Mouse (Mus musculus) bone marrow, adult 2 months (tissue): ENCODE results near the gene Olfr1416. TPM values are rescaled to one million over a fixed set of nuclear protein-coding genes. Genes with fewer than 3 reads are reported as not detected.
"Not testable (repeated sequence)": the region's sequence is repeated elsewhere in the genome, so short reads cannot be mapped to it uniquely, and the experiment has no call there.

Source experiments
- H3K27ac ChIP-seq: fragments of 200-500 bp; 2 replicates; pipeline ENCODE4 v1.5.1; 2012; ENCODE audit warnings: low read depth, mild to moderate bottlenecking, control low read depth, inconsistent platforms, low read length; ENCODE audit not compliant: control insufficient read depth, poor library complexity, insufficient read depth
- H3K4me1 ChIP-seq: fragments of 200-500 bp; 2 replicates; pipeline ENCODE4 v1.6.1; 2011; ENCODE audit warnings: low read length; ENCODE audit not compliant: control insufficient read depth, insufficient read depth
- H3K4me3 ChIP-seq: fragments of 200-500 bp; replicated peaks from 2 replicates; pipeline ENCODE3; 2011; ENCODE audit warnings: mild to moderate bottlenecking, low read depth, low read length, control low read depth; ENCODE audit not compliant: control insufficient read depth
- CTCF ChIP-seq: fragments of 200-500 bp; IDR thresholded peaks from 2 replicates; pipeline ENCODE4 v1.5.1; 2011; ENCODE audit warnings: low read length, control low read depth; ENCODE audit not compliant: control insufficient read depth, insufficient read depth
- POLR2A ChIP-seq: fragments of 200-500 bp; IDR thresholded peaks from 2 replicates; pipeline ENCODE4 v1.6.1; 2011; ENCODE audit warnings: low read depth, mild to moderate bottlenecking, control low read depth, low read length, borderline replicate concordance; ENCODE audit not compliant: control insufficient read depth
- WGBS: fragments of 180-500 bp; shearing (Covaris S2); methylation state at CpG from one replicate; pipeline ENCODE4 v1.1.7; 2018; 5-methylcytosine and 5-hydroxymethylcytosine counted together
- polyA plus RNA-seq: library from polyadenylated mRNA; stranded (reverse); fragments of >200 nt; gene quantifications from 2 replicates; pipeline ENCODE4 v1.2.4, GENCODE M21; 2011; ENCODE audit warnings: low replicate concordance; ENCODE audit not compliant: missing spikeins, insufficient read depth, insufficient read length

The Olfr1416 gene
- polyA plus RNA-seq, result not detected in 2 replicates

- TF ChIP-seq POLR2A (no peak), CTCF (no peak)
- H3K4me3 ChIP-seq, result no peak within 1 kb of the TSS
- no peak within 1 kb of the TSS for H3K27ac ChIP-seq
- H3K4me1 ChIP-seq, result no peaks in the 10 kb centered on the region
Observed at GRCm38 (mm10) chr1:92485013-92485412, at the start of gene Olfr1416. TSS of gene Olfr1416 (minus strand) at chr1:92485113.

DNA sequence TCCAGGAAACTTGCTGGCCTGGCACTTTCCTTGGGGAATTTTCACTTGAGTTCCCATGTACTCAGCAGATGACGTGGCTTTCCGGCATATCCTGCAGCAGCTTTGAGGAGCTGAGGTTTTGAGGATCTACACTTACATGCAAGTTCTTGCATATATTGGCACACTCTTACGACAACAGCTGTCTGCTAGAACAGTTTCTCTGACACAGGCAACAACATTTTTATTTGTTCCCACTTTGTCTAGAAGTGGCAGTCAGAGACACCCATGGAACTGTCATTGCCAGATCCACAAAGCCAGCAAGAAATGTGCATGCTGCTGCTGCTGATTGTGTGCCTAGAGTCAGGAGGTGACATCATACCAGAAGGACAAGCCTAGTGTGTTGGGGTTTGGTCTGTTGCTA, 38.9 kb upstream of the Olfr1416 start:
- no peak overlapping the region for H3K4me3 ChIP-seq
- H3K4me1 ChIP-seq, result no peaks in the 10 kb centered on the region; the same call in 1 of the 2 replicates
- TF ChIP-seq CTCF, result no peak
- TF ChIP-seq POLR2A, result no peak
- 78% methylated on average over 3 of the region's 3 CpGs for WGBS
- no peak overlapping the region for H3K27ac ChIP-seq

DNA sequence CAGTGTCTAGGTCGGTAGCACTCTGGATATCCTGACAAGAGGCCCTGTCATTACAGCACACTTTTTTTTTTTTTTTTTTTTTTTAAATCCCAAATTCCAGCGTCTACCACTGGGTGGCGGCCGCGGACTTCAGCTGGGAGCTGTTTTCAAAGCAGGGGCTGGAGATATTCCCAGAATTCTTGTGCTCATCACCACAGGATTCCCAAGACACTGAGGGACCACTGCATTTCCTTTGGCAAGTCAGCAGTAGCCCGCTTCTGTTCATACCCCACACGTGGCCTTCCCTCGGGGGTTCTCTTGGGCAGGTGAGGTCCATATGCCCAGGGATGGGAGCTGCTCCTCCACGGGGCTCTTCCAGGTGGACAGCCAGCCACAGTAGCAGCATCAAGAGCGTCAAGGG, 36.5 kb upstream of the Olfr1416 start:
- Histone ChIP-seq H3K27ac (no peak overlapping the region), H3K4me3 (no peak overlapping the region), H3K4me1 (no peaks in the 10 kb centered on the region; the same call in 1 of the 2 replicates)
- TF ChIP-seq CTCF (0 out of 2 replicates have a peak, but pooled peaks have one; percentile 18), POLR2A (no peak)
- 14% methylated on average over 10 of the region's 10 CpGs for WGBS

DNA sequence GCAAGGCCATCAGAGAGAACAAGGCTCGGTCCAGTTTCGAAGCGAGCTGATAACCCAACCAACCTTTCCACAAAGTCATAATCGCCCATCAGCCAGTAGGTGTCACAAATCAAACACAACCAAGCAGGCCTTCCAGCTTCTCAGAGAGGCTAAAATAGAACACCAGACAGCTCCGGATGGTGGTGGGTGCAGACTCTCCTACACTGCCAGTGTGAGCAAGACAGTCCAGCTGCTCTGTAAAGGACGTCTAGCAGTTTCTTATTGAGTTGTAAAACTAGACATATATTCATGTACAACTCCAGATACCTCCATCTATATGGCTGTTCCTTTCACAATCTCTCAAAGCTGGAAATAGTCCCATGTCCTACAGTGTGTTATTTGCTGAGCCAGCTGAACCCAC, 34.1 kb upstream of the Olfr1416 start:
- no peaks in the 10 kb centered on the region; the same call in 1 of the 2 replicates for H3K4me1 ChIP-seq
- H3K27ac ChIP-seq, result no peak overlapping the region
- no peak overlapping the region for H3K4me3 ChIP-seq
- 68% methylated on average over 6 of the region's 6 CpGs for WGBS
- TF ChIP-seq POLR2A (no peak), CTCF (no peak)

DNA sequence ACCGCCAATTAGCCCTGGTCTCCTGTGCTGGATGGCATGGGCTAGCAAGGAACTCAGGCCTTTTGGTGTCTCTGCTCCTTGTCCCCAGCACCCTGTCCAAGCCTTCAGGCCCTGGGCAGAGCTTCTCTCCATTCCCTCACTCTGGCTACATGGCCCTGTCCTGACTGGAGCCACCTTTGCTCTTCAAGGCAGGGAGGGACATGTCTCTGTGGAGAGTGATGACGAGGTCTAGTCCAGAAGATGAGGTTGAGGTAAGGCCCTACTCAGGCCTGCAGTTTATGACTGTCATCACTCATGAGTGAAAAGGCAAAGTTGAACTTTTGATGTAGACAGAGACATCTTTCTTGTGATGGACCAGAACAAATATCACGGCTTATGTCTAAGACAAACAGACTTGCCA, 33.6 kb upstream of the Olfr1416 start, which contains the start of gene Olfr1414:
Olfr1414 (minus strand) TSS at position 101 of the 400 bp plus-strand sequence.
- WGBS, result 65% methylated on average over 3 of the region's 3 CpGs
- H3K4me1 ChIP-seq, result no peaks in the 10 kb centered on the region

GRCm38 (mm10) chr1:92515390-92515789, 30.5 kb upstream of the Olfr1416 start:
- Histone ChIP-seq H3K27ac (no peak overlapping the region), H3K4me1 (no peaks in the 10 kb centered on the region), H3K4me3 (no peak overlapping the region)
- TF ChIP-seq POLR2A, result no peak
- 54% methylated on average over 11 of the region's 11 CpGs for WGBS

More for the DNA sequence above, 33.6 kb upstream of the Olfr1416 start, which contains the start of gene Olfr1414:
- Histone ChIP-seq H3K4me3 (no peak within 1 kb of the TSS), H3K27ac (no peak within 1 kb of the TSS)
- TF ChIP-seq POLR2A (no peak), CTCF (no peak)

DNA sequence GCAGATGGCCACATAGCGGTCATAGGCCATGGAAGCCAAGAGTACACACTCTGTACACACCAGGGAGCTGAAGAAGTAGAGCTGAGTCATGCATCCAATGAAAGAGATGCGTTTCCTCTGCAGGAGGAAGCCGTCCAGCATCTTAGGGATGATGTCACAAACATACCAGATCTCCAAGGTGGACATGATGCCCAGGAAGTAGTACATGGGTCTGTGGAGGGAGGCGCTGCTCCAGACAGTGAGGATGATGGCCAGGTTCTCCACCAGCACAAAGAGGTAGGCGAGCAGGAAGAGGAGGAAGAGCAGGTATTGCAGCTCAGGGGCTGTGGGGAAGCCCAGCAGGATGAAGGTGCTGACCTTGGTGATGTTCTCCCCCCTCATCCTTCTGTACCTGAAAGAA, 26.7 kb upstream of the Olfr1416 start:
- H3K4me1 ChIP-seq, H3K4me3 ChIP-seq, H3K27ac ChIP-seq: not testable (repeated sequence)
- WGBS, result 71% methylated on average over 5 of the region's 5 CpGs

- Histone ChIP-seq H3K4me3 (no peak within 1 kb of the TSS), H3K27ac (no peak within 1 kb of the TSS), H3K4me1 (no peaks in the 10 kb centered on the region)
- WGBS, result 74% methylated on average over 2 of the region's 2 CpGs
- TF ChIP-seq CTCF (no peak), POLR2A (no peak)
Observed at GRCm38 (mm10) chr1:92496001-92496400, 11.1 kb upstream of the Olfr1416 start, which contains the start of gene Olfr1415. TSS of gene Olfr1415 (minus strand) at chr1:92496101.

- peak overlapping the region; percentile 17 for H3K27ac ChIP-seq
- peak overlapping the region; percentile 86 for H3K4me3 ChIP-seq
- peaks cover 2% of the 10 kb centered on the region for H3K4me1 ChIP-seq
- WGBS, result 3% methylated on average over 10 of the region's 10 CpGs
- no peak for TF ChIP-seq POLR2A
Observed at GRCm38 (mm10) chr1:92474066-92474578, 10.8 kb downstream of the Olfr1416 start.
